Mouse (Mus musculus) embryonic facial prominence, embryonic 11.5 days (tissue): ENCODE results near the gene Trpc4. TPM values are rescaled to one million over a fixed set of nuclear protein-coding genes. Genes with fewer than 3 reads are reported as not detected.

ENCODE experiments used
- ATAC-seq: fragments of 200-750 bp; cut with Nextera tagmentation; replicated peaks from 2 replicates; pipeline ENCODE4 v1.8.0; 2017; ENCODE audit warnings: low read depth; ENCODE audit not compliant: insufficient number of reproducible peaks, low FRiP score, low TSS enrichment
- DNase-seq: peaks from one replicate; pipeline ENCODE4 v3.0.0-alpha.2; 2015; ENCODE audit warnings: low spot score
- H3K27ac ChIP-seq: fragments of 300-500 bp; sonication (generic); replicated peaks from 2 replicates; pipeline ENCODE4 v1.5.1; 2014; ENCODE audit warnings: mild to moderate bottlenecking, low read depth, low read length, control low read depth
- H3K27me3 ChIP-seq: fragments of 300-500 bp; sonication (generic); 2 replicates; pipeline ENCODE4 v1.6.1; 2014; ENCODE audit warnings: mild to moderate bottlenecking, low read length, moderate library complexity, mixed read lengths; ENCODE audit not compliant: control insufficient read depth, insufficient read depth
- H3K36me3 ChIP-seq: fragments of 300-500 bp; sonication (generic); replicated peaks from 2 replicates; pipeline ENCODE4 v1.6.1; 2014; ENCODE audit warnings: low read depth, mild to moderate bottlenecking, low read length, moderate library complexity, mixed read lengths; ENCODE audit not compliant: control insufficient read depth, insufficient read depth
- H3K4me1 ChIP-seq: fragments of 300-500 bp; sonication (generic); 2 replicates; pipeline ENCODE4 v1.6.1; 2014; ENCODE audit warnings: low read length, mixed read lengths; ENCODE audit not compliant: control insufficient read depth, insufficient read depth
- H3K4me2 ChIP-seq: fragments of 300-500 bp; sonication (generic); 2 replicates; pipeline ENCODE4 v1.6.1; 2014; ENCODE audit warnings: low read depth, mild to moderate bottlenecking, control low read depth, low read length, moderate library complexity
- H3K4me3 ChIP-seq: fragments of 300-500 bp; sonication (generic); 2 replicates; pipeline ENCODE4 v1.5.1; 2014; ENCODE audit warnings: low read depth, low read length, control low read depth
- H3K9ac ChIP-seq: fragments of 300-500 bp; sonication (generic); replicated peaks from 2 replicates; pipeline ENCODE4 v1.6.1; 2014; ENCODE audit warnings: mild to moderate bottlenecking, control low read depth, low read length
- H3K9me3 ChIP-seq: fragments of 300-500 bp; sonication (generic); replicated peaks from 2 replicates; pipeline ENCODE4 v1.6.1; 2016; ENCODE audit warnings: mild to moderate bottlenecking, low read length, inconsistent platforms, mixed read lengths; ENCODE audit not compliant: control insufficient read depth
- WGBS: fragments of 180-500 bp; shearing (Covaris S2); extraction: QIAGEN DNeasy Blood & Tissue Kit; methylation state at CpG from one replicate; pipeline ENCODE4 v1.1.7; 2014; 5-methylcytosine and 5-hydroxymethylcytosine counted together
- polyA plus RNA-seq: library from polyadenylated mRNA; unstranded; fragments of >200 nt; fragmentation: Nextera tagmentation; extraction: Ambion mirVana; gene quantifications from 2 replicates; pipeline ENCODE4 v1.2.1, GENCODE M21; 2014

Trpc4 gene
- polyA plus RNA-seq, 1 experiment from 2014 or later: 1.0 TPM

DNA sequence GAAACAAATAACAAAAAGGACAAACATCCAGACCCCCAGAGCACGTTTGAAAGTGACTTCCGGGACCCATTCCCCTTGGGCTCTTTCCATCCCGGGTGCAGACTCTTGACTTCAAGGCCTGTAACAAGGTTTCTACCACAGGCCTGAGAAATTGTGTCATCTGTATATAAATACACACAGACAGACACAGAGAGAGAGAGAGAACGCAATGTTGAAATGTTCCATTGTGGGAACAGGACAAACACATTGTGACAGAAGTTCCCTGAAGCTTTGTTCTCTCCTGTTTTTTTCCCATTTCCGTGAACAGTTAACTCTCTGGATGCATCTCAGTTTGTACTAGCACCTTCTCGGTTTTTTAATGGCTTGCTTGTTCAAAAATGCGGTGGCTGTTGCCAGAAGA, 118.8 kb downstream of the Trpc4 start:
- H3K4me2 ChIP-seq: no peak overlapping the region
- no peaks in the 10 kb centered on the region for H3K36me3 ChIP-seq
- no peak for ATAC-seq
- 76% methylated on average over 7 of the region's 7 CpGs for WGBS
- H3K4me3 ChIP-seq: no peak overlapping the region
- H3K27me3 ChIP-seq: no peaks in the 10 kb centered on the region
- H3K9ac ChIP-seq: no peak overlapping the region
- H3K4me1 ChIP-seq: no peaks in the 10 kb centered on the region
- H3K9me3 ChIP-seq: no peaks in the 10 kb centered on the region
- no peak for DNase-seq
- no peak overlapping the region for H3K27ac ChIP-seq

DNA sequence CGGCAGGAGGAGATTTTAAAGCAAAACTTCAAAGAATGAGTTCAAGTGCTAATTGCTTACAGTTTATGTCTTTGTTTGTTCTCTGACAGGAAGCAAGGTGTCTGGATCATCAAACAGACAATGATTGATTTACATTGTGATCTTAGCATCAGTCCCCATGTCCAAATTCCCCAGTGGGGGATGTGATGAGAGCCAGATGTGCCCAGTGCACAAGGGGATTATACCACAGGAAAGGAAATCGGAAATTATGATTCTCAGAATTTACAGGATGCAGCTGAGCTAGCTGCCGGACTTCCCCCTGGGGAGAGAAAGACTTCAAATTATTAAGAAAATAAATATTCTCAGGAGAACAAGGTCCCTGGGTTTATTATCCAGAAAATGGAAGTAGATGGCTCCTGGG, 133.9 kb downstream of the Trpc4 start:
- Histone ChIP-seq H3K4me1 (no peaks in the 10 kb centered on the region), H3K27ac (no peak overlapping the region), H3K27me3 (no peaks in the 10 kb centered on the region), H3K36me3 (no peaks in the 10 kb centered on the region), H3K9me3 (no peaks in the 10 kb centered on the region), H3K4me3 (no peak overlapping the region), H3K9ac (no peak overlapping the region), H3K4me2 (no peak overlapping the region)
- peak; percentile 47 for DNase-seq
- ATAC-seq: no peak
- WGBS: 39% methylated on average over 3 of the region's 3 CpGs

DNA sequence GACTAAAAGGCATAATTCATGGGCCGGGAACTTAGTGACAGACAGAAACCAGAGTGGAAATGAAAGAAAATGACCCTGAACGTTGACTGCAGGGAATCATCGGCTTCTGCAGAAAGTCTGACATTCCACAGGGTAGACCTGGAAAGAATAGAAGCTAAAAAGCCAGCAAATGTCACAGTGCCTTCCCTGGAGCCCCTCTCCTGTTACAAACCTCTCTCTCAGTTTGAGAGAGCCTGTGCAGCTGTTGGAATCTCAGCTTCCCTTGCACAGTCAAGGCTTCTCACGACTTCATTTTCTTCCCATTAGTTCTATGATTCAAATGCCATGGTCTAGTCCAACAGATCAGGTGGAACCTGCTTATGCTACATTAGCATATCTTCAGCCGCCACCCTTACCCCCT, 154.8 kb downstream of the Trpc4 start:
- no peak for ATAC-seq
- Histone ChIP-seq H3K27ac (no peak overlapping the region), H3K27me3 (no peaks in the 10 kb centered on the region), H3K4me3 (no peak overlapping the region), H3K36me3 (no peaks in the 10 kb centered on the region), H3K4me2 (no peak overlapping the region), H3K4me1 (no peaks in the 10 kb centered on the region), H3K9ac (no peak overlapping the region), H3K9me3 (no peaks in the 10 kb centered on the region)
- peak; percentile 20 for DNase-seq
- 35% methylated on average over 5 of the region's 5 CpGs for WGBS

DNA sequence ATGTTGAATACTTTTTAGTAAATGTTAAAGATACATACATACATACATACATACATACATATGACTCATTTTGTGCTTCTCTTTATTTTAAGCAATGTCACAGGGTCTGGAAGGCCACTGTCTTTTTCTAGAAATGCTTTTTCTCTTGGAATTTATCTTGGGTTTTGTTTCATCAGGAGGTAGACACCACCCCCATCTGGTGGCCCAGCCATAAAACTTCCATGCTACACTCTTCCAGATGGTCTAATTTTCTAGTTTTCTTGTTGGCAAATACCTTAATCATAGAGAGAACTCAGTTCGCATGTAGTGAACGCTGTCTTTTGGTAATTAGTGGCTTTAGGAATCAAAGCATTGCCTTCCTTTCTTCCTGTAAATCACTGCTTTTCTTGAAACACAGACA, 158.2 kb downstream of the Trpc4 start:
- H3K27ac ChIP-seq: no peak overlapping the region
- H3K27me3 ChIP-seq: no peaks in the 10 kb centered on the region
- no peak overlapping the region for H3K4me3 ChIP-seq
- no peaks in the 10 kb centered on the region for H3K36me3 ChIP-seq
- ATAC-seq (no peak), DNase-seq (peak; percentile 18)
- H3K4me2 ChIP-seq: no peak overlapping the region
- H3K9me3 ChIP-seq: no peaks in the 10 kb centered on the region
- no peaks in the 10 kb centered on the region for H3K4me1 ChIP-seq
- no peak overlapping the region for H3K9ac ChIP-seq
- 75% methylated on average over 2 of the region's 2 CpGs for WGBS

DNA sequence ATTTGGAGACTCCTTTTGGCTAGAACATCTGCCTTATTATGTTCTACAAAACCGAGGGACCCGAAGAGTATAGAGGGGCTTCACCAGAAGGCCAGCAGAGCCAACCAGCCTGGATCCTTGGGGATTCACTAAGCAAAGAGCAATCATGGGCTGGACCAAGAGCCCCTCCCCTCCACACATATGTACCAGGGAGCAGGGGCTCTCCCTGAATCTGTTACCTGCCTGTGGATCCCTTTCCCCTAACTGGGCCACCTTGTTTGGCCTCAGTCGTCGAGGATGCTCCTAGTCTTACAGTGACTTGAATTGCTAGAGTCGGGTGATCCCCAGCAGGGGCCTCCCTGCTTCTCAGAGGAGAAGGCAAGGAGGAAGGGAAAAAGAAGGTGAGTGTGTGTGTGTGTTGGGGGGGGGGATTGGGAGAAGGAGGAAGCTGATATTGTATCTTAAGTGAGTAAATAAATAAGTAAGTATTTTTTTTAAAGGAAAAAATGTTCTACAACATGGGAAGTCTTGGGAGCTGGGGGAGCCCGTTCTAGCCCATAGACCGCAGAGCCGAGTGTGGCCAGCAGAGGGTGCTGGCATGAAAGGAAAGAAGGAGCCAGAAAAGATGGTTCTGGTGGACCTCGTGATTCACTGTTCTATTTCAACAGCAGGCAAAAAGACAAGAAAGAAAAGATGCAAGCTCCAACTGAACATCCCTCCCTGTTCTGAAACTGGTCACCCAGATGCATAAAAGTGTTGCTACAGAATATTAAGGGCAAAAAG, 197.2 kb downstream of the Trpc4 start:
- Histone ChIP-seq H3K4me1 (no peaks in the 10 kb centered on the region), H3K27me3 (no peaks in the 10 kb centered on the region), H3K9ac (no peak overlapping the region), H3K36me3 (no peaks in the 10 kb centered on the region), H3K4me3 (no peak overlapping the region), H3K27ac (no peak overlapping the region), H3K9me3 (no peaks in the 10 kb centered on the region), H3K4me2 (no peak overlapping the region)
- ATAC-seq (no peak), DNase-seq (peak; percentile 80)
- 27% methylated on average over 9 of the region's 9 CpGs for WGBS

DNA sequence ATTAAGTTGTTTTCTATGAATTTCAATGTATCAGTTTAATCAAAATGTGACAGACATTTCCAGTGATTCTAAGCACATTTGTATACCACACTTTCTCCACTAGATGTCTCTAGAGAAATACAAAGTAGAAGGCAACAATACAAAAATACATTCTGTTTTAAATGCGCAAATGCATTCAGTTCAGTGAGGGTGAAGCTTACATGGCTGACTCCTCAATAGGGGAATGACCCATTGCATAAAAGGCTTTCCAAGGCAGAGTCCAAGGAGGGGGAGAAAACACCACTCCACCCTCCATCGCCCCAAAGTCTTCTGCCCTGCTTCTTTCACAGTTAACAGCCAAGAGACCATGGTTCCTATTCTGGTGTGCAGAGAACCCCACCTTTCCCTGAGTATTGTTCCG, 201.7 kb downstream of the Trpc4 start:
- no peak overlapping the region for H3K9ac ChIP-seq
- no peaks in the 10 kb centered on the region for H3K4me1 ChIP-seq
- H3K27me3 ChIP-seq: no peaks in the 10 kb centered on the region
- peak; percentile 55 for DNase-seq
- H3K27ac ChIP-seq: no peak overlapping the region
- H3K36me3 ChIP-seq: no peaks in the 10 kb centered on the region
- no peak overlapping the region for H3K4me3 ChIP-seq
- no peak overlapping the region for H3K4me2 ChIP-seq
- ATAC-seq: no peak
- no peaks in the 10 kb centered on the region for H3K9me3 ChIP-seq
- 73% methylated on average over 3 of the region's 3 CpGs for WGBS

DNA sequence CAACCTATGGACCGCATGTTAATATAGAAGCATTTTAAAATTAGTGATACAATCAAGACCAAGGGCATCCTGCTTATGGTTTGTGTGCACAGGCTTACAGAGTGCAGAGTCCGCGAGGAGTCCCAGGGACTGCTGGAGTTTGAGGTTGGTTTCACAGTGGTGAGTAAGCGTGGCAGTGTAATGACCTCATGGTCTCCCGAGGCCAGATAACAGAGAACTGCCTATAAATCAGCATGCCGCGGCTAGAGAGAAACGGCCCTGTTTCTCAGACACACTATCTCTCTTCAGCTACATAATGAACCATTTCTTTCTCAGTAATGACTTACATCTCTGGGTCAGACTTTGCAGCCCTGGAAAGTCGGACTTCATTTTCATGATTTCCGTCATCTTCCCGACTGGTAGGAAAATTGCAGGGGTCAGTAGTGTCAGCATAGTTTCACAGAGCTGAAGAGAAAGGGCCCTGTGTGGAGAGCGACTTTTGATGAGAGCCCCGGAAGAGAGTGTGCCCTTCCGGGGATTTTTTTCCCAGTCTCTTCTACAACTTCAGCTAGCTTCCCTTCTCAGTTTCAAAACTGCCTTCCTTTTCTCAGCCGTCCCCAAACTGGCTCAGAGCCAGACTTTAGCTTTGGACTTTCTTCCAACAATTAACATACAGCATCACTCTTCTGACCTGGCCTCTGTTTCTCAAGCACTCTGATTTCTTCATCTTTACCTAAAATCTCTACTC, 202.8 kb downstream of the Trpc4 start:
- no peak overlapping the region for H3K4me2 ChIP-seq
- no peak overlapping the region for H3K27ac ChIP-seq
- peak; percentile 50 for DNase-seq
- no peaks in the 10 kb centered on the region for H3K4me1 ChIP-seq
- H3K27me3 ChIP-seq: no peaks in the 10 kb centered on the region
- no peaks in the 10 kb centered on the region for H3K9me3 ChIP-seq
- H3K36me3 ChIP-seq: no peaks in the 10 kb centered on the region
- ATAC-seq: no peak; the same call in 1 of the 2 replicates
- 26% methylated on average over 15 of the region's 15 CpGs for WGBS
- H3K4me3 ChIP-seq: no peak overlapping the region
- H3K9ac ChIP-seq: no peak overlapping the region

DNA sequence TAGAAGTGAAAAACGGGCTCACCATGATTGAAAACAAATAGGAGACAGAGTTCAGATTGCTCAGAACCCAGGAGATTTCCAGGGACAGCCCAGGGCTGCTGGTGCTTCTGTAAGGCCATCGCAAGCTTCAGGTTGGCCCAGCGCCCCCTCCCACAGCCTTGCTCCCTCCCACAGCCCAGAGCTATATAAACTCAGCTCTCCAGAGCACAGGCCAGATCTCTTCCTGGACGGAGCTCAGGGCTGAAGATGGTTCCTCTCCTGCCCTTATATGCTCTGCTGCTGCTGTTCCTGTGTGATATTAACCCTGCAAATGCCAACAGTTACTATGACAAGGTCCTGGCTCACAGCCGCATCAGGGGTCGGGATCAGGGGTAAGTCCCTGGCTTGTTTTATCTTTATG, 205.1 kb downstream of the Trpc4 start, which contains the start of gene Postn:
Gene Postn, plus strand, starts transcription at position 213 of the 400 bp plus-strand sequence.
- no peaks in the 10 kb centered on the region for H3K9me3 ChIP-seq
- H3K9ac ChIP-seq: no peak within 1 kb of the TSS
- H3K27ac ChIP-seq: no peak within 1 kb of the TSS
- DNase-seq (peak; percentile 36), ATAC-seq (no peak; the same call in 1 of the 2 replicates)
- WGBS: 33% methylated on average over 6 of the region's 6 CpGs
- no peaks in the 10 kb centered on the region for H3K27me3 ChIP-seq
- H3K4me1 ChIP-seq: no peaks in the 10 kb centered on the region
- no peaks in the 10 kb centered on the region for H3K36me3 ChIP-seq
- H3K4me3 ChIP-seq: no peak within 1 kb of the TSS
- no peak within 1 kb of the TSS for H3K4me2 ChIP-seq
